Mouse (Mus musculus) stomach, embryonic 14.5 days (tissue): ENCODE data around the gene Tgfbr2. TPM values are rescaled to one million over a fixed set of nuclear protein-coding genes. Genes with fewer than 3 reads are reported as not detected.
A peak's percentile ranks its signal among the peaks of the same experiment; 100 is the strongest.

Experiments
- ATAC-seq: fragments of 200-750 bp; cut with Nextera tagmentation; 2 replicates; pipeline ENCODE4 v1.8.0; 2017; ENCODE audit warnings: low read depth, moderate TSS enrichment; ENCODE audit not compliant: insufficient number of reproducible peaks, insufficient read depth, low FRiP score
- H3K27ac ChIP-seq: fragments of 300-500 bp; sonication (generic); 2 replicates; pipeline ENCODE4 v1.5.1; 2014; ENCODE audit warnings: mild to moderate bottlenecking, low read length, moderate library complexity, mixed read lengths
- H3K27me3 ChIP-seq: fragments of 300-500 bp; sonication (generic); 2 replicates; pipeline ENCODE4 v1.6.1; 2014; ENCODE audit warnings: low read length, control low read depth, mixed read lengths; ENCODE audit not compliant: control insufficient read depth, insufficient read depth
- H3K36me3 ChIP-seq: fragments of 300-500 bp; sonication (generic); 2 replicates; pipeline ENCODE4 v1.6.1; 2014; ENCODE audit warnings: mild to moderate bottlenecking, control low read depth, low read length, moderate library complexity, mixed read lengths; ENCODE audit not compliant: control insufficient read depth, insufficient read depth
- H3K4me1 ChIP-seq: fragments of 300-500 bp; sonication (generic); 2 replicates; pipeline ENCODE4 v1.6.1; 2014; ENCODE audit warnings: low read length, control low read depth, mixed read lengths; ENCODE audit not compliant: control insufficient read depth, insufficient read depth
- H3K4me2 ChIP-seq: fragments of 300-500 bp; sonication (generic); replicated peaks from 2 replicates; pipeline ENCODE4 v1.6.1; 2014; ENCODE audit warnings: low read depth, low read length, control low read depth
- H3K4me3 ChIP-seq: fragments of 300-500 bp; sonication (generic); 2 replicates; pipeline ENCODE4 v1.5.1; 2014; ENCODE audit warnings: low read depth, low read length, control low read depth
- H3K9ac ChIP-seq: fragments of 300-500 bp; sonication (generic); replicated peaks from 2 replicates; pipeline ENCODE4 v1.6.1; 2014; ENCODE audit warnings: low read depth, mild to moderate bottlenecking, control low read depth, low read length, moderate library complexity, mixed read lengths
- H3K9me3 ChIP-seq: fragments of 300-500 bp; sonication (generic); 2 replicates; pipeline ENCODE4 v1.6.1; 2016; ENCODE audit warnings: low read depth, low read length, control low read depth; ENCODE audit not compliant: control insufficient read depth
- WGBS: fragments of 180-500 bp; shearing (Covaris S2); extraction: QIAGEN DNeasy Blood & Tissue Kit; methylation state at CpG from one replicate; pipeline ENCODE4 v1.1.7; 2014; 5-methylcytosine and 5-hydroxymethylcytosine counted together
- polyA plus RNA-seq: library from polyadenylated mRNA; unstranded; fragments of >200 nt; fragmentation: Nextera tagmentation; extraction: Ambion mirVana; gene quantifications from 2 replicates; pipeline ENCODE4 v1.2.1, GENCODE M21; 2014

The Tgfbr2 gene
- polyA plus RNA-seq, 1 experiment from 2014 or later, result 36.9 TPM

- Histone ChIP-seq H3K9me3 (no peaks in the 10 kb centered on the region), H3K9ac (0 out of 2 replicates have a peak overlapping the region, but pooled peaks have one; percentile 10), H3K36me3 (peaks cover 24% of the 10 kb centered on the region), H3K27ac (peak overlapping the region; percentile 66; the same call in 1 of the 2 replicates), H3K27me3 (no peaks in the 10 kb centered on the region), H3K4me3 (no peak overlapping the region), H3K4me1 (peaks cover 14% of the 10 kb centered on the region), H3K4me2 (no peak overlapping the region)
- WGBS, result 35% methylated on average over 16 of the region's 16 CpGs
- ATAC-seq, result peak; percentile 72
These were observed 76.2 kb downstream of the Tgfbr2 start for GRCm38 (mm10) chr9:116098724-116099595.

- peak; percentile 56; the same call in 1 of the 2 replicates for ATAC-seq
- Histone ChIP-seq H3K27ac (no peak overlapping the region; the same call in 1 of the 2 replicates), H3K9ac (no peak overlapping the region), H3K27me3 (no peaks in the 10 kb centered on the region), H3K9me3 (no peaks in the 10 kb centered on the region), H3K36me3 (peaks cover 21% of the 10 kb centered on the region), H3K4me2 (no peak overlapping the region), H3K4me1 (no peaks in the 10 kb centered on the region; the same call in 1 of the 2 replicates), H3K4me3 (no peak overlapping the region)
- 34% methylated on average over 5 of the region's 5 CpGs for WGBS
These were observed 83.2 kb downstream of the Tgfbr2 start for GRCm38 (mm10) chr9:116091921-116092320.

- Histone ChIP-seq H3K9ac (no peak overlapping the region), H3K4me3 (no peak overlapping the region), H3K4me1 (no peaks in the 10 kb centered on the region; the same call in 1 of the 2 replicates), H3K9me3 (no peaks in the 10 kb centered on the region), H3K27ac (no peak overlapping the region), H3K27me3 (no peaks in the 10 kb centered on the region), H3K36me3 (peaks cover 21% of the 10 kb centered on the region), H3K4me2 (no peak overlapping the region)
- WGBS, result 75% methylated on average over 7 of the region's 7 CpGs
- ATAC-seq, result no peak
These were observed 83.9 kb downstream of the Tgfbr2 start for GRCm38 (mm10) chr9:116091101-116091841.

GRCm38 (mm10) chr9:116090296-116090695 lies 84.9 kb downstream of the Tgfbr2 start:
- no peaks in the 10 kb centered on the region for H3K27me3 ChIP-seq
- H3K27ac ChIP-seq, result no peak overlapping the region
- no peak overlapping the region for H3K9ac ChIP-seq
- no peaks in the 10 kb centered on the region; the same call in 1 of the 2 replicates for H3K4me1 ChIP-seq
- peaks cover 21% of the 10 kb centered on the region for H3K36me3 ChIP-seq
- no peak overlapping the region for H3K4me2 ChIP-seq
- H3K4me3 ChIP-seq, result no peak overlapping the region
- ATAC-seq, result no peak
- H3K9me3 ChIP-seq, result no peaks in the 10 kb centered on the region
- 84% methylated on average over 9 of the region's 9 CpGs for WGBS

GRCm38 (mm10) chr9:116088912-116089311 lies 86.2 kb downstream of the Tgfbr2 start:
- Histone ChIP-seq H3K9ac (no peak overlapping the region), H3K36me3 (peaks cover 21% of the 10 kb centered on the region), H3K27me3 (no peaks in the 10 kb centered on the region), H3K9me3 (no peaks in the 10 kb centered on the region), H3K27ac (no peak overlapping the region), H3K4me3 (no peak overlapping the region), H3K4me1 (no peaks in the 10 kb centered on the region; the same call in 1 of the 2 replicates), H3K4me2 (no peak overlapping the region)
- no peak for ATAC-seq
- WGBS, result 85% methylated on average over 9 of the region's 9 CpGs

- H3K36me3 ChIP-seq, result peaks cover 18% of the 10 kb centered on the region
- no peak overlapping the region for H3K4me2 ChIP-seq
- ATAC-seq, result no peak
- no peak overlapping the region for H3K9ac ChIP-seq
- H3K27me3 ChIP-seq, result no peaks in the 10 kb centered on the region
- no peaks in the 10 kb centered on the region; the same call in 1 of the 2 replicates for H3K4me1 ChIP-seq
- H3K9me3 ChIP-seq, result no peaks in the 10 kb centered on the region
- H3K27ac ChIP-seq, result no peak overlapping the region
- 29% methylated on average over 5 of the region's 5 CpGs for WGBS
- H3K4me3 ChIP-seq, result no peak overlapping the region
These were observed 87.3 kb downstream of the Tgfbr2 start for GRCm38 (mm10) chr9:116087880-116088279.

- no peak overlapping the region for H3K4me2 ChIP-seq
- H3K36me3 ChIP-seq, result peaks cover 15% of the 10 kb centered on the region; the same call in 1 of the 2 replicates
- no peaks in the 10 kb centered on the region; the same call in 1 of the 2 replicates for H3K4me1 ChIP-seq
- H3K27me3 ChIP-seq, result no peaks in the 10 kb centered on the region
- no peak overlapping the region for H3K9ac ChIP-seq
- no peak overlapping the region for H3K27ac ChIP-seq
- H3K4me3 ChIP-seq, result no peak overlapping the region
- H3K9me3 ChIP-seq, result no peaks in the 10 kb centered on the region
- ATAC-seq, result no peak
- WGBS, result 84% methylated on average over 5 of the region's 5 CpGs
These were observed 87.9 kb downstream of the Tgfbr2 start for GRCm38 (mm10) chr9:116087263-116087662.

GRCm38 (mm10) chr9:116085999-116086398 lies 89.2 kb downstream of the Tgfbr2 start:
- no peak overlapping the region for H3K9ac ChIP-seq
- no peak overlapping the region for H3K4me2 ChIP-seq
- H3K27ac ChIP-seq, result no peak overlapping the region
- no peak overlapping the region for H3K4me3 ChIP-seq
- H3K36me3 ChIP-seq, result peaks cover 15% of the 10 kb centered on the region; the same call in 1 of the 2 replicates
- 84% methylated on average over 6 of the region's 6 CpGs for WGBS
- no peaks in the 10 kb centered on the region for H3K4me1 ChIP-seq
- no peaks in the 10 kb centered on the region for H3K27me3 ChIP-seq
- no peaks in the 10 kb centered on the region for H3K9me3 ChIP-seq
- no peak for ATAC-seq
